17 mouse cellular contexts compared by ENCODE assay signal in genomic region chr19:45237099-45237498, GRCm38 (mm10). TPM values are rescaled to one million over a fixed set of nuclear protein-coding genes. Genes with fewer than 3 reads are reported as not detected.
DNase-seq lines count a peak whose midpoint lies in the region; ATAC-seq and TF ChIP-seq lines count a peak whose summit lies in the region.
"Had no signal": no experiment of that assay in that cellular context is flagged by ENCODE, and none has a peak within 500 bp of the region (broad histone marks: within the 10 kb centered on the region; RNA-seq: fewer than 3 reads in every experiment).

No protein-coding gene starts in this region.

- TF ChIP-seq CTCF in forebrain, postnatal 0 days (IDR thresholded peaks at IDR 0.05; ENCODE audit: low read depth) = no peak

- H3K9me3 ChIP-seq in heart, embryonic 16.5 days (replicated peaks; ENCODE audit: control insufficient read depth, low read length) = no peaks in the 10 kb centered on the region
- H3K9me3 ChIP-seq in embryonic facial prominence, embryonic 10.5 days = no peaks in the 10 kb centered on the region
- H3K9me3 ChIP-seq in hindbrain, embryonic 12.5 days (replicated peaks) = no peaks in the 10 kb centered on the region
- H3K9me3 ChIP-seq in limb, embryonic 15.5 days = no peaks in the 10 kb centered on the region
- no peaks in the 10 kb centered on the region for H3K9me3 ChIP-seq in forebrain, postnatal 0 days (ENCODE audit: low read length)
- H3K9me3 ChIP-seq: forebrain, embryonic 13.5 days had no signal

- H3K27ac ChIP-seq in heart, embryonic 16.5 days (ENCODE audit: low read length) = no peak overlapping the region
- H3K27ac ChIP-seq in embryonic facial prominence, embryonic 10.5 days (replicated peaks) = no peak overlapping the region
- peak overlapping the region; percentile 92 for H3K27ac ChIP-seq in hindbrain, embryonic 12.5 days
- no peak overlapping the region for H3K27ac ChIP-seq in limb, embryonic 15.5 days
- no peak overlapping the region for H3K27ac ChIP-seq in forebrain, postnatal 0 days (ENCODE audit: low read depth, low read length)
- H3K27ac ChIP-seq: forebrain, embryonic 13.5 days; layer of hippocampus, adult 2 months; macrophage had no signal

- peaks cover 14% of the 10 kb centered on the region for H3K4me1 ChIP-seq in heart, embryonic 16.5 days (ENCODE audit: control insufficient read depth, insufficient read depth, low read length)
- peaks cover 38% of the 10 kb centered on the region for H3K4me1 ChIP-seq in embryonic facial prominence, embryonic 10.5 days
- H3K4me1 ChIP-seq in hindbrain, embryonic 12.5 days = peaks cover 24% of the 10 kb centered on the region
- peaks cover 33% of the 10 kb centered on the region for H3K4me1 ChIP-seq in limb, embryonic 15.5 days
- no peaks in the 10 kb centered on the region for H3K4me1 ChIP-seq in forebrain, postnatal 0 days (ENCODE audit: insufficient read depth)

- peaks cover 77% of the 10 kb centered on the region for H3K27me3 ChIP-seq in heart, embryonic 16.5 days (ENCODE audit: control insufficient read depth, insufficient read depth, low read length)
- H3K27me3 ChIP-seq in embryonic facial prominence, embryonic 10.5 days (replicated peaks; ENCODE audit: low read depth, poor library complexity, severe bottlenecking) = peaks cover 100% of the 10 kb centered on the region
- H3K27me3 ChIP-seq in hindbrain, embryonic 12.5 days = peaks cover 92% of the 10 kb centered on the region
- H3K27me3 ChIP-seq in limb, embryonic 15.5 days = peaks cover 97% of the 10 kb centered on the region
- peaks cover 83% of the 10 kb centered on the region for H3K27me3 ChIP-seq in forebrain, postnatal 0 days (ENCODE audit: insufficient read depth, low read length)

- no peak for DNase-seq in heart, postnatal 4 days
- DNase-seq in embryonic facial prominence, embryonic 10.5 days (ENCODE audit: low spot score) = peak; percentile 16
- DNase-seq in cerebellum, postnatal 14 days = no peak
- DNase-seq in forebrain, postnatal 0 days = no peak
- DNase-seq in thymus, postnatal 14 days = no peak
- DNase-seq: kidney, adult 11 months; left cerebral cortex, postnatal 4 days; thymus, postnatal 36 days had no signal

- H3K4me2 ChIP-seq in heart, embryonic 16.5 days (ENCODE audit: low read depth, low read length) = peak overlapping the region; percentile 62; the same call in 1 of the 2 replicates
- peak overlapping the region; percentile 49 for H3K4me2 ChIP-seq in hindbrain, embryonic 12.5 days (replicated peaks)
- H3K4me2 ChIP-seq in limb, embryonic 15.5 days = peak overlapping the region; percentile 57; the same call in 1 of the 2 replicates
- H3K4me2 ChIP-seq in forebrain, postnatal 0 days (ENCODE audit: low read depth) = no peak overlapping the region

- no peak overlapping the region for H3K4me3 ChIP-seq in heart, embryonic 16.5 days (ENCODE audit: low read length)
- H3K4me3 ChIP-seq in embryonic facial prominence, embryonic 10.5 days = peak overlapping the region; percentile 48; the same call in 1 of the 2 replicates
- H3K4me3 ChIP-seq in hindbrain, embryonic 12.5 days = peak overlapping the region; percentile 43
- peak overlapping the region; percentile 36; the same call in 1 of the 2 replicates for H3K4me3 ChIP-seq in limb, embryonic 15.5 days
- H3K4me3 ChIP-seq in forebrain, postnatal 0 days (ENCODE audit: low read depth, low read length) = no peak overlapping the region
- H3K4me3 ChIP-seq: layer of hippocampus, adult 2 months had no signal

- whole genome bisulfite sequencing in heart, embryonic 16.5 days = 6% methylated on average over 8 of the region's 8 CpGs
- WGBS in embryonic facial prominence, embryonic 10.5 days = under 1% methylated on average over 8 of the region's 8 CpGs
- 1% methylated on average over 8 of the region's 8 CpGs for WGBS in hindbrain, embryonic 12.5 days
- 6% methylated on average over 8 of the region's 8 CpGs for WGBS in limb, embryonic 15.5 days
- 3% methylated on average over 8 of the region's 8 CpGs for WGBS in forebrain, postnatal 0 days

- H3K9ac ChIP-seq in heart, embryonic 16.5 days (ENCODE audit: low read length) = no peak overlapping the region
- peak overlapping the region; percentile 35 for H3K9ac ChIP-seq in hindbrain, embryonic 12.5 days
- no peak overlapping the region for H3K9ac ChIP-seq in limb, embryonic 15.5 days
- H3K9ac ChIP-seq in forebrain, postnatal 0 days = no peak overlapping the region
- H3K9ac ChIP-seq: forebrain, embryonic 13.5 days had no signal

- H3K36me3 ChIP-seq in heart, embryonic 16.5 days (ENCODE audit: control insufficient read depth, insufficient read depth) = no peaks in the 10 kb centered on the region
- H3K36me3 ChIP-seq in embryonic facial prominence, embryonic 10.5 days (replicated peaks) = no peaks in the 10 kb centered on the region
- H3K36me3 ChIP-seq in hindbrain, embryonic 12.5 days = no peaks in the 10 kb centered on the region
- no peaks in the 10 kb centered on the region for H3K36me3 ChIP-seq in limb, embryonic 15.5 days
- H3K36me3 ChIP-seq in forebrain, postnatal 0 days (ENCODE audit: insufficient read depth) = no peaks in the 10 kb centered on the region

- no peak for ATAC-seq in heart, embryonic 16.5 days (replicated peaks; ENCODE audit: extremely low read depth, insufficient read depth, low FRiP score)
- no peak for ATAC-seq in hindbrain, embryonic 12.5 days (ENCODE audit: low FRiP score)
- no peak for ATAC-seq in limb, embryonic 15.5 days (ENCODE audit: insufficient number of reproducible peaks, low FRiP score, low TSS enrichment, low read depth)
- no peak for ATAC-seq in forebrain, postnatal 0 days

RNA-seq across cellular contexts. Expression of gene Lbx1, which starts 1.5 kb away (rescaled TPM):
- not detected in 2 replicates for polyA plus RNA-seq in heart, embryonic 16.5 days (2015; fragmentation: Nextera tagmentation; extraction: Ambion mirVana)
- not detected for total RNA-seq in heart, postnatal 4 days (2021)
- polyA plus RNA-seq in embryonic facial prominence, embryonic 10.5 days (2016; fragmentation: Nextera tagmentation; extraction: Ambion mirVana) = 0.22 and 0.40 TPM in 2 replicates
- 10.8 and 18.8 TPM in 2 replicates for polyA plus RNA-seq in hindbrain, embryonic 12.5 days (2016; fragmentation: Nextera tagmentation; extraction: Ambion mirVana)
- 0.64 and 1.5 TPM in 2 replicates for polyA plus RNA-seq in limb, embryonic 15.5 days (2015; fragmentation: Nextera tagmentation; extraction: Ambion mirVana)
- not detected in 2 replicates for total RNA-seq in forebrain, postnatal 0 days (2014; rRNA removed)
- polyA plus RNA-seq in forebrain, postnatal 0 days (2015; fragmentation: Nextera tagmentation; extraction: Ambion mirVana) = not detected in 2 replicates
- total RNA-seq: layer of hippocampus, adult 2 months; left cerebral cortex, postnatal 4 days; neutrophil, adult 5-6 weeks had no signal
- polyA plus RNA-seq: CD4-positive, CD25-positive, alpha-beta regulatory T cell, adult 4 months; forebrain, embryonic 13.5 days; macrophage; Patski had no signal

Comparison
In these comparisons a context has a peak if more than half of its experiments do, and no peak if none do; other contexts are left out.
1. H3K4me3 ChIP-seq: peak in embryonic facial prominence, embryonic 10.5 days (single experiment), hindbrain, embryonic 12.5 days (single experiment) and limb, embryonic 15.5 days (single experiment); none in heart, embryonic 16.5 days (single experiment) and forebrain, postnatal 0 days (single experiment).